Mouse (Mus musculus): ENCODE measurements around the gene Ddb1.

Gene Ddb1

GRCm38 (mm10) chr19:10661919-10662318 lies 56.8 kb downstream of the Ddb1 start:
- in situ Hi-C loops (cut with MboI), result no loop called here

GRCm38 (mm10) chr19:10662665-10663064 lies 57.5 kb downstream of the Ddb1 start:
- in situ Hi-C loops (cut with MboI), result no loop called here

- in situ Hi-C loops (cut with MboI), result no loop called here
Measured at GRCm38 (mm10) chr19:10665093-10665492, 60.0 kb downstream of the Ddb1 start.

GRCm38 (mm10) chr19:10665499-10665898 lies 60.4 kb downstream of the Ddb1 start:
- in situ Hi-C loops (cut with MboI), result no loop called here

- in situ Hi-C loops (cut with MboI), result no loop called here
Measured at GRCm38 (mm10) chr19:10671319-10671718, 66.2 kb downstream of the Ddb1 start.

GRCm38 (mm10) chr19:10671854-10672417 lies 66.8 kb downstream of the Ddb1 start:
- in situ Hi-C loops (cut with MboI), result no loop called here

- in situ Hi-C loops (cut with MboI), result no loop called here
Measured at GRCm38 (mm10) chr19:10673275-10673674, 68.1 kb downstream of the Ddb1 start.

GRCm38 (mm10) chr19:10676656-10677055 lies 71.5 kb downstream of the Ddb1 start:
- in situ Hi-C loops (cut with MboI), result no loop called here

GRCm38 (mm10) chr19:10677915-10678771 lies 73.0 kb downstream of the Ddb1 start, which contains the start of gene Pga5:
Pga5 (minus strand) TSS chr19:10678071.
- in situ Hi-C loops (cut with MboI), result no loop called here

- in situ Hi-C loops (cut with MboI), result no loop called here
Measured at GRCm38 (mm10) chr19:10678772-10679067, 73.6 kb downstream of the Ddb1 start.

Data from mature B cell (primary cell).